ENCODE assay signal across 23 mouse cellular contexts in the genomic region with DNA sequence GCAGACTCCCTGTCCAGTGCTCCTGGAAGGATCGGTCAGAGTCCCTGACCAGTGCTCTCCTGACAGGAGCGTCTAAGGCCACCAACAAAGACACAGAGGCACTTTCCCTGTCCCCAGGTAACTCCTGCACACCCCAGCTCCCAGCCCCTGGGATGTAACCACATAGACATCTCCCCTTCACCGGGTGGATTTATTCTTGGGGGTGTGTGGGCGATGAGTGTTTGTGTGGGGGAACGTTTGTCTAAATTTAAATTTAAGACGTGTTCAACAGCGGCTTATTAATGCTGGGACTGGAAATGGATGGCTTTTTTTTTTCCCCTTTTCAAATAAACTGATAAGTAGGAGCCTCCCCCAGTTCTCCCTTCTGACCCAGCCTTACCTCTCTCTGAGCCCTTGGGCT. TPM values are rescaled to one million over a fixed set of nuclear protein-coding genes. Genes with fewer than 3 reads are reported as not detected.
DNase-seq lines count a peak whose midpoint lies in the region; ATAC-seq and TF ChIP-seq lines count a peak whose summit lies in the region.
"Had no signal": no experiment of that assay in that cellular context is flagged by ENCODE, and none has a peak within 500 bp of the region (broad histone marks: within the 10 kb centered on the region; RNA-seq: fewer than 3 reads in every experiment).

No protein-coding gene starts in this region.

- H3K9me3 ChIP-seq in midbrain, embryonic 11.5 days (ENCODE audit: control insufficient read depth, low read length), result no peaks in the 10 kb centered on the region
- H3K9me3 ChIP-seq in midbrain, embryonic 16.5 days (replicated peaks; ENCODE audit: control insufficient read depth, low read length, poor library complexity, severe bottlenecking), result no peaks in the 10 kb centered on the region
- H3K9me3 ChIP-seq: embryonic facial prominence, embryonic 13.5 days; forebrain, embryonic 10.5 days; forebrain, embryonic 15.5 days; heart, embryonic 10.5 days; heart, embryonic 15.5 days; intestine, embryonic 15.5 days; lung, embryonic 15.5 days; midbrain, embryonic 12.5 days; neural tube, embryonic 13.5 days had no signal

- H3K4me3 ChIP-seq in midbrain, embryonic 11.5 days (ENCODE audit: low read depth, low read length), result no peak overlapping the region
- H3K4me3 ChIP-seq in midbrain, embryonic 16.5 days (ENCODE audit: low read depth, low read length), result no peak overlapping the region
- peak overlapping the region; percentile 38 for H3K4me3 ChIP-seq in small intestine, adult 2 months (ENCODE audit: low read depth, low read length)
- H3K4me3 ChIP-seq: embryonic facial prominence, embryonic 13.5 days; forebrain, embryonic 10.5 days; forebrain, embryonic 15.5 days; heart, embryonic 10.5 days; heart, embryonic 15.5 days; intestine, embryonic 15.5 days; layer of hippocampus, adult 2 months; lung, embryonic 15.5 days; midbrain, embryonic 12.5 days; neural tube, embryonic 13.5 days had no signal

- TF ChIP-seq CTCF in small intestine, adult 2 months (IDR thresholded peaks at IDR 0.05; ENCODE audit: extremely low read depth, insufficient read length, insufficient replicate concordance, low read depth, low read length), result no peak

- TF ChIP-seq POLR2A in small intestine, adult 2 months (IDR thresholded peaks at IDR 0.05; ENCODE audit: low read depth, low read length), result no peak

- DNase-seq in midbrain, embryonic 11.5 days (ENCODE audit: low spot score, missing footprints), result peak; percentile 28
- DNase-seq in lung, postnatal 36 days, result no peak
- DNase-seq: adrenal gland, postnatal 10 days; cerebellum, adult 11-12 months; cerebellum, postnatal 10 days; gastrocnemius, postnatal 14 days; heart, adult 11 months; kidney, adult 2 months had no signal

- H3K27ac ChIP-seq in midbrain, embryonic 11.5 days (ENCODE audit: low read depth, low read length), result no peak overlapping the region
- no peak overlapping the region for H3K27ac ChIP-seq in midbrain, embryonic 16.5 days (ENCODE audit: low read length)
- no peak overlapping the region for H3K27ac ChIP-seq in small intestine, adult 2 months (ENCODE audit: insufficient read depth, low read depth, low read length)
- H3K27ac ChIP-seq: embryonic facial prominence, embryonic 13.5 days; forebrain, embryonic 10.5 days; forebrain, embryonic 15.5 days; heart, embryonic 10.5 days; heart, embryonic 15.5 days; intestine, embryonic 15.5 days; layer of hippocampus, adult 2 months; lung, embryonic 15.5 days; midbrain, embryonic 12.5 days; neural tube, embryonic 13.5 days had no signal

- H3K4me2 ChIP-seq in midbrain, embryonic 11.5 days, result no peak overlapping the region
- no peak overlapping the region for H3K4me2 ChIP-seq in midbrain, embryonic 16.5 days (ENCODE audit: low read length)
- H3K4me2 ChIP-seq: embryonic facial prominence, embryonic 13.5 days; forebrain, embryonic 15.5 days; heart, embryonic 15.5 days; intestine, embryonic 15.5 days; lung, embryonic 15.5 days; midbrain, embryonic 12.5 days; neural tube, embryonic 13.5 days had no signal

- 94% methylated on average over 7 of the region's 7 CpGs for WGBS in midbrain, embryonic 11.5 days
- WGBS in midbrain, embryonic 16.5 days, result 87% methylated on average over 7 of the region's 7 CpGs
- WGBS in small intestine, adult 2 months, result 78% methylated on average over 7 of the region's 7 CpGs

- no peaks in the 10 kb centered on the region; the same call in 1 of the 2 replicates for H3K4me1 ChIP-seq in midbrain, embryonic 11.5 days (ENCODE audit: control insufficient read depth, insufficient read depth, low read length)
- H3K4me1 ChIP-seq in midbrain, embryonic 16.5 days (ENCODE audit: control insufficient read depth, insufficient read depth, low read length), result peaks cover 22% of the 10 kb centered on the region
- no peaks in the 10 kb centered on the region for H3K4me1 ChIP-seq in small intestine, adult 2 months (ENCODE audit: control insufficient read depth, insufficient read depth, insufficient read length, low read length)
- H3K4me1 ChIP-seq: heart, embryonic 15.5 days; intestine, embryonic 15.5 days; lung, embryonic 15.5 days had no signal

- no peaks in the 10 kb centered on the region for H3K36me3 ChIP-seq in midbrain, embryonic 11.5 days (ENCODE audit: control insufficient read depth, insufficient read depth, low read length)
- no peaks in the 10 kb centered on the region for H3K36me3 ChIP-seq in midbrain, embryonic 16.5 days (ENCODE audit: control insufficient read depth, insufficient read depth, low read length)
- H3K36me3 ChIP-seq in small intestine, adult 2 months (ENCODE audit: control insufficient read depth, insufficient read depth, low read length), result no peaks in the 10 kb centered on the region
- H3K36me3 ChIP-seq: embryonic facial prominence, embryonic 13.5 days; forebrain, embryonic 10.5 days; forebrain, embryonic 15.5 days; heart, embryonic 10.5 days; heart, embryonic 15.5 days; intestine, embryonic 15.5 days; lung, embryonic 15.5 days; midbrain, embryonic 12.5 days; neural tube, embryonic 13.5 days had no signal

- no peak overlapping the region for H3K9ac ChIP-seq in midbrain, embryonic 11.5 days (ENCODE audit: low read length)
- H3K9ac ChIP-seq in midbrain, embryonic 16.5 days (ENCODE audit: low read depth, low read length), result no peak overlapping the region
- H3K9ac ChIP-seq: embryonic facial prominence, embryonic 13.5 days; forebrain, embryonic 15.5 days; heart, embryonic 15.5 days; intestine, embryonic 15.5 days; lung, embryonic 15.5 days; midbrain, embryonic 12.5 days; neural tube, embryonic 13.5 days had no signal

- no peaks in the 10 kb centered on the region for H3K27me3 ChIP-seq in midbrain, embryonic 11.5 days (ENCODE audit: control insufficient read depth, insufficient read depth, low read length)
- H3K27me3 ChIP-seq in midbrain, embryonic 16.5 days (ENCODE audit: control insufficient read depth, insufficient read depth, low read depth, low read length), result no peaks in the 10 kb centered on the region
- no peaks in the 10 kb centered on the region for H3K27me3 ChIP-seq in small intestine, adult 2 months (ENCODE audit: control insufficient read depth, insufficient read depth, low read length)
- H3K27me3 ChIP-seq: forebrain, embryonic 15.5 days had no signal

- ATAC-seq in midbrain, embryonic 11.5 days (ENCODE audit: low FRiP score), result no peak
- no peak for ATAC-seq in midbrain, embryonic 16.5 days
- ATAC-seq in CD4-positive, CD25-positive, alpha-beta regulatory T cell, adult 4 months, result peak; percentile 15
- ATAC-seq in activated CD4-positive, CD25-positive, alpha-beta regulatory T cell, adult 4 months, result peak; percentile 3
- ATAC-seq: forebrain, embryonic 15.5 days; hindbrain, embryonic 16.5 days; intestine, embryonic 15.5 days had no signal

RNA-seq across cellular contexts. Expression of a gene that starts 49.7 kb away (rescaled TPM):
- polyA plus RNA-seq in midbrain, embryonic 11.5 days (2014; fragmentation: Nextera tagmentation; extraction: Ambion mirVana), result 8.0 and 9.1 TPM in 2 replicates
- polyA plus RNA-seq in midbrain, embryonic 16.5 days (2015; fragmentation: Nextera tagmentation; extraction: Ambion mirVana), result 14.4 and 16.1 TPM in 2 replicates
- polyA plus RNA-seq in CD4-positive, CD25-positive, alpha-beta regulatory T cell, adult 4 months (2017; shearing (Covaris generic)), result 1 to 10 TPM; 1.4 to 1.5 TPM
- polyA plus RNA-seq in activated CD4-positive, CD25-positive, alpha-beta regulatory T cell, adult 4 months (2017; shearing (Covaris generic)), result 1 to 10 TPM; 1.6 to 2.2 TPM
- 3.5 and 4.9 TPM in 2 replicates for polyA plus RNA-seq in small intestine, adult 2 months (2012; rRNA removed)

Comparison
In these comparisons a context has a peak if more than half of its experiments do, and no peak if none do; other contexts are left out.
1. ATAC-seq: peak in CD4-positive, CD25-positive, alpha-beta regulatory T cell, adult 4 months (single experiment) and activated CD4-positive, CD25-positive, alpha-beta regulatory T cell, adult 4 months (single experiment); none in midbrain, embryonic 11.5 days (single experiment) and midbrain, embryonic 16.5 days (single experiment).